Mouse (Mus musculus) lung, embryonic 16.5 days (tissue): ENCODE measurements around the gene Tmem88b. TPM values are rescaled to one million over a fixed set of nuclear protein-coding genes. Genes with fewer than 3 reads are reported as not detected.
"Not testable (repeated sequence)": the region's sequence is repeated elsewhere in the genome, so short reads cannot be mapped to it uniquely, and the experiment has no call there.

Experiments
- ATAC-seq: fragments of 200-750 bp; cut with Nextera tagmentation; 2 replicates; pipeline ENCODE4 v1.8.0; 2017; ENCODE audit warnings: low read depth, mild to moderate bottlenecking, moderate library complexity
- H3K27ac ChIP-seq: fragments of 300-500 bp; sonication (generic); 2 replicates; pipeline ENCODE4 v1.5.1; 2014; ENCODE audit warnings: mild to moderate bottlenecking, control low read depth, low read length
- H3K27me3 ChIP-seq: fragments of 300-500 bp; sonication (generic); 2 replicates; pipeline ENCODE4 v1.6.1; 2014; ENCODE audit warnings: low read depth, low read length, mixed read lengths; ENCODE audit not compliant: control insufficient read depth, insufficient read depth
- H3K36me3 ChIP-seq: fragments of 300-500 bp; sonication (generic); 2 replicates; pipeline ENCODE4 v1.6.1; 2014; ENCODE audit warnings: low read length; ENCODE audit not compliant: control insufficient read depth, insufficient read depth
- H3K4me1 ChIP-seq: fragments of 300-500 bp; sonication (generic); replicated peaks from 2 replicates; pipeline ENCODE4 v1.6.1; 2014; ENCODE audit warnings: low read length, mixed read lengths; ENCODE audit not compliant: control insufficient read depth, insufficient read depth
- H3K4me2 ChIP-seq: fragments of 300-500 bp; sonication (generic); 2 replicates; pipeline ENCODE4 v1.6.1; 2014; ENCODE audit warnings: low read depth, low read length, control low read depth
- H3K4me3 ChIP-seq: fragments of 300-500 bp; sonication (generic); 2 replicates; pipeline ENCODE4 v1.5.1; 2014; ENCODE audit warnings: mild to moderate bottlenecking, low read length, control low read depth
- H3K9ac ChIP-seq: fragments of 300-500 bp; sonication (generic); 2 replicates; pipeline ENCODE4 v1.6.1; 2014; ENCODE audit warnings: low read length, control low read depth
- H3K9me3 ChIP-seq: fragments of 300-500 bp; sonication (generic); 2 replicates; pipeline ENCODE4 v1.6.1; 2016; ENCODE audit warnings: low read length; ENCODE audit not compliant: control insufficient read depth
- WGBS: fragments of 180-500 bp; shearing (Covaris S2); extraction: QIAGEN DNeasy Blood & Tissue Kit; methylation state at CpG from one replicate; pipeline ENCODE4 v1.1.7; 2014; 5-methylcytosine and 5-hydroxymethylcytosine counted together
- polyA plus RNA-seq: library from polyadenylated mRNA; unstranded; fragments of >200 nt; fragmentation: Nextera tagmentation; extraction: Ambion mirVana; gene quantifications from 2 replicates; pipeline ENCODE4 v1.2.1, GENCODE M21; 2015

The Tmem88b gene
- polyA plus RNA-seq, 1 experiment from 2014 or later, result 0.21 TPM

DNA sequence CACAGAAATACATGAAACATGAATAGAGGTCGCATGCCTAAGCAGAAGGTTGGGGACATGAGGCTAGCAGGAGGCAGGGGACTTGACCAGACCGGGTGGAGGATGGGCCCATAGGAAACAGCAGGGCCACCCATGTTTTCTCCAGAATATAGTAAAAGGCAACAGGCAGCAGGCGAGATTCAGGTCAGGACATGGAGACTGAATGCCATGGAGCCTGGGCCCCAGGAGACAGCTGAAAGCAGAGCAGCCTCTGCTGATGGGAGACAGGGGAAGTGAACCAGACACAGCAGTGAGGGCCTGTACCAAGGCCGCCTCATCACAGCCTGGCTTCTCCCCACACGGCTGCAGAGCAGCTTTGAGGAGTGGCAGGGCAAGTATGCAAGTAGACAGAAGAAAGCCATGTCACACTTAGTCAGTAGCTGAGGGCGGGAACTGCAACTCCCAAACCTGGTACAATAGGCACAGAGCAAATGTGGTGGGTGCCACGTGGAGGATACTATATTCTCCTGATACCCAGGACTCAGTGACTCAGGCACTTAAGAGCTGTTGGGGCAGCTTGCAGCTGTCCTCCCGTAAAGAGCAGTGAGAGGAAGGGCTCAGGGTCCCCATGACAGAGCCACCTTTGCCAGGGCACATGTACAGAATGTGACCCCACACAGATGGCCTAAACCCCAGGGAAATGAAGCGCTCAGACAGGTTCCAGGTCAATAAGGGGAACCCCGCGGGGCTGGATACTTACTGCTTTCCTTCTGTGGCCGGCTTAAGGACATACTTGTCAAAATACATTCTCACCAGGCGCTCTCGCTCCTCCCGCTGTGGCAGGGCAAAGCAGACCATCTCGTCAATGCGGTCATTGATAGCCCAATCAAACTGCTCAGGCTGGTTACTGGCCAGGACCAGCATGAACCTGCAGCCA is 38.8 kb downstream of the Tmem88b start:
- no peaks in the 10 kb centered on the region for H3K27me3 ChIP-seq
- no peak overlapping the region for H3K4me2 ChIP-seq
- no peak overlapping the region for H3K27ac ChIP-seq
- no peak for ATAC-seq
- no peaks in the 10 kb centered on the region for H3K4me1 ChIP-seq
- H3K9ac ChIP-seq, result no peak overlapping the region
- H3K9me3 ChIP-seq, result no peaks in the 10 kb centered on the region
- H3K4me3 ChIP-seq, result no peak overlapping the region
- H3K36me3 ChIP-seq, result peaks cover 27% of the 10 kb centered on the region
- WGBS, result 86% methylated on average over 17 of the region's 17 CpGs

DNA sequence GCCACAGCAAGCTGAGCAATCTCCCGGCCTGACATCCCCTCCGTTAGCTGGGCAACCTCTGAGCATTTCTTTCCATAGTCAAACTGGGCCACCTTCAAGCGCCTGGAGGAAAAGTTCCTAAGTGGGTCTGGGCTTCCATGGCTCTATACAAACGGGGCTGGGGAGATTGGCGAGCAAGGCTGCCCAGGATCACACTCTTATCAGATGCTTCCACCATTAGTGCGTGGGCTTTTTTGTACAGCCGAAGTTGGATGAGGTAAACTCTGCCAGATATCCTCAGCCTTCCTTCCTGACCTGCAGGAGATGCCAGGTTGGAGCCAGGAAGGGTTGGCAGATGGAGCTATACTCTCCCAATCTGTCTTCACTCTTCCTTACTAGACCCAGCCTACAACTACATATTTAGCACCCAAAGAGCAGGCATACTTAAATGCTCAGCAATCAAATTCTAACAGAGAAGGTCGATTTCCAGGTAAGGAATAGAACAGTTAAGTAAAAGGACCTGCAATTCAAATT is 39.6 kb downstream of the Tmem88b start:
- 86% methylated on average over 8 of the region's 8 CpGs for WGBS
- no peak overlapping the region for H3K9ac ChIP-seq
- H3K4me2 ChIP-seq, result no peak overlapping the region
- no peaks in the 10 kb centered on the region for H3K4me1 ChIP-seq
- H3K36me3 ChIP-seq, result peaks cover 29% of the 10 kb centered on the region
- no peak overlapping the region for H3K27ac ChIP-seq
- H3K27me3 ChIP-seq, result no peaks in the 10 kb centered on the region
- no peak for ATAC-seq
- H3K9me3 ChIP-seq, result no peaks in the 10 kb centered on the region
- no peak overlapping the region for H3K4me3 ChIP-seq

DNA sequence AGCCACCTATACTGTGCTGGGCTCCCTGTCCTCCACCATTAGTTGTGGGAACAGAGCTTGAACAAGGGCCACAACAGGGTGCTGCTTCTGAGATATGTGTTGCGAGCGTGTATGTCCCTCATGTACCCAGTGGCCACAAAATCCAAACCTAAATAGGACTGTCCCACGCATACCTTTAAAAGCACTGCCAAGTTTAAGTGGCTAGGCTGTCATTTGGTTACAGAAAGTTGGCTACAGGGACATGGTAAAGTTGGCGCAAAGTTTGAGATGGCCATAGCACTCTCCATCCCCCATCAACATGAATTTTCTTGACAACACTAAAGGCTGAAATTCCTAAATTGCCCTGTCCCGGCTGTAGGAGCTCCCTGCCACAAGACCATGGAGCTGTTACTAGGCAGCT is 40.5 kb downstream of the Tmem88b start:
- 92% methylated on average over 5 of the region's 5 CpGs for WGBS
- no peaks in the 10 kb centered on the region for H3K27me3 ChIP-seq

DNA sequence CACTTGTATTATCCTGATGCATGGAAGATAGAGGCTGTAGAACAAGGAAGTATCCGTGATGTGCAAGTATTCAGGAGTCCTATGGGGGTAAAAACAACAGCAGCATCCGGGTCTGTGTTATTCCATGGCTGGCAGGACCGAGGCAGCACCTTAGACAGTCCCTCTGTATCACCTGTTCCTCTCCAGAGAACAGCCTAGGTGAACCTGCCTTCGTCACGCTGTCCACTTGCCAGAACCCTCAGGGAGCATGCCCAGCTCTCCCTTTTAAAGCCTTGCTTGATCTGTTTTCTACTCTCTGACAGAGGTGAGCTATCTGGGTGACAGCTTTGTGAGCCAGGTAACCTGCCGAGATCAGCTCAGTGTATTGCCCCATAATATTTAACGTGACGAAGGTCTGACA is 41.2 kb downstream of the Tmem88b start:
- H3K36me3 ChIP-seq, result peaks cover 30% of the 10 kb centered on the region
- ATAC-seq, result no peak
- H3K9me3 ChIP-seq, result no peaks in the 10 kb centered on the region
- no peaks in the 10 kb centered on the region for H3K27me3 ChIP-seq
- H3K9ac ChIP-seq, result no peak overlapping the region
- H3K4me2 ChIP-seq, result no peak overlapping the region
- H3K27ac ChIP-seq, result no peak overlapping the region
- WGBS, result 88% methylated on average over 8 of the region's 8 CpGs
- H3K4me1 ChIP-seq, result no peaks in the 10 kb centered on the region
- no peak overlapping the region for H3K4me3 ChIP-seq

More for the DNA sequence above, 40.5 kb downstream of the Tmem88b start:
- Histone ChIP-seq H3K4me1 (no peaks in the 10 kb centered on the region), H3K4me3 (no peak overlapping the region), H3K9me3 (no peaks in the 10 kb centered on the region), H3K4me2 (no peak overlapping the region), H3K9ac (no peak overlapping the region), H3K27ac (no peak overlapping the region), H3K36me3 (peaks cover 33% of the 10 kb centered on the region)
- no peak for ATAC-seq

DNA sequence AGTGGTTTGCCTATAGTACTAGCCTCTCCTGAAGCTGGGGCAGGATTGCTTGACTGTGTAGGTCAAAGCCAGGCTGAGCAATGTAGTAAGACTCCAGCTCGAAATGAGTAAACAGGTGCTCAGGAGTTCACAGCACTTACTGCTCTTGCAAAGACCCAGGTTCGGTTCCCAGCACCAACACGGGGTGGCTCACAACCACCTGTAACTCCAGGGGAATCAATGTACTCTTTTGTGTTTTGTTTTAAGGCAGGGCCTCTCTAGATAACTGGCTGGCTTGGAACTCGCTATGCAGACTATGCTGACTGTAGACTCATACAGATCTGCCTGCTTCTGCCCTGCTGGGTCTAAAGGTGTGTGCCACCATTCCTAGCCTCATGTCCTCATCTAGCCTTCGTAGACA is 43.0 kb downstream of the Tmem88b start:
- no peaks in the 10 kb centered on the region for H3K4me1 ChIP-seq
- H3K9ac ChIP-seq, result no peak overlapping the region
- no peak for ATAC-seq
- H3K36me3 ChIP-seq, result peaks cover 17% of the 10 kb centered on the region
- no peaks in the 10 kb centered on the region for H3K9me3 ChIP-seq
- 91% methylated on average over 5 of the region's 5 CpGs for WGBS
- H3K4me3 ChIP-seq, result no peak overlapping the region
- H3K4me2 ChIP-seq, result no peak overlapping the region
- H3K27ac ChIP-seq, result no peak overlapping the region
- no peaks in the 10 kb centered on the region for H3K27me3 ChIP-seq

DNA sequence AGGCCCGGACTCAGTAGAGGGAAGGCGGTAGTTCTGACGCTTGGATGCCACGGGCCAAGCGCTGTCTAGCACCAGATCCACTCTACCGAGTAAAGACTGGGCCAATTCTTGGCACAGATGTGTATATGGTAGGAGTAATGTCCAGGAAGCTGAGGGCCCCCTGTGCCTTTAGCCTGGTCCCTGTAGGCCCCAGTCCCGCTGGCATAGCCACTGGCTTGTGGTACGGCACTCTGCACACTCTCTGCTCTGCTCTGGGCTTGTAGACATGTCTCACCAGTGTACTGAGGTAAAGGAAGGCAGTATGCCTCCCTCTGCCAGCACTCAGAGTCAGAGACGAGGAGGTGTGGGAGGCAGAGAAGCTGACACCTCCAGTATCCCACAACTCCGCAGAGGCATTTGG is 45.0 kb downstream of the Tmem88b start:
- H3K36me3 ChIP-seq, result peaks cover 12% of the 10 kb centered on the region; the same call in 1 of the 2 replicates
- H3K9ac ChIP-seq, H3K4me1 ChIP-seq, H3K27me3 ChIP-seq, ATAC-seq, H3K9me3 ChIP-seq, H3K4me3 ChIP-seq, H3K4me2 ChIP-seq, H3K27ac ChIP-seq: not testable (repeated sequence)
- 79% methylated on average over 10 of the region's 10 CpGs for WGBS

DNA sequence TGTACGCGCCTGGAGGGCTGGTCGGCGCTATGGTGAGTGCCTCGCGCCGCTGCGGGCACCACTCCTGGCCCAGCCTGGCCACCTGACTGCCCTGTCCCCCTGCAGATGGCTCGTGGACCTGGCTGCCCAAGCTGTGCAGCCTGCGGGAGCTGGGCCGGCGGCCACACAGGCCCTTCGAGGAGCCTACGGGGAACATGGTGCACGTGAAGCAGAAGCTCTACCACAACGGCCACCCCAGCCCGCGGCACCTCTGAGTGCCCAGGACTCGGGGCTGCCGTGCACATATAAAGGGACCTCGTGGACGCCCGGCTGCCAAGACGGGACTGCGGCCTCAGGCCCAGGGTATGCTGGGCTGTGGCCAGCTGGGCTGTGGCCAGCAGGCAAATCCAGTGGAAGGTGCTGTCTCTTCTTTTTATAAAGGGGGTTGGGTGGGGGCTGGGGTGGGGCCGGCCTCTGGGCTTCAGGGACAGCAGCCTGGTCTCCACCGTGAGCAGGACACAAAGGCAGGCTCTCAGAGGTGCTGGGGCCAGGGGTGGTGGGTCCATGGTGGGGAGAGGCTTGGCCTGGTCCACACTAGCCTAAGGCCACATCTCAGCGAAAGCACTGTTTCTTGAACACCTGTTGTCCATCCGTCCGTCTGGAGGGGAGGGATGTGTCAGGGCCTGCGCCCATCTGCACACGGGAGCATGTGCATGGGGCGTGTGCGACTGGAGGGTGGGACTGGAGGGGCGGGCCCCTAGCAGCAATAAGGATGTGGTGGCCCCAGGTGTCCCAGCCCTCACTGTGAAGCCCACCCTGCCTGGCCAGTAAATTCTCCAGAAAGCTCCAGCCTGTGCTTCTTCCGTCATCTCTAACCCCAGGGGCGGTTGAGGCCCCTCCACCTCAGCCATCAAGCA is 45.7 kb downstream of the Tmem88b start:
- H3K9me3 ChIP-seq, result no peaks in the 10 kb centered on the region
- peaks cover 8% of the 10 kb centered on the region for H3K4me1 ChIP-seq
- H3K4me3 ChIP-seq, result no peak overlapping the region
- no peak overlapping the region for H3K27ac ChIP-seq
- 73% methylated on average over 36 of the region's 37 CpGs for WGBS
- H3K36me3 ChIP-seq, result peaks cover 12% of the 10 kb centered on the region; the same call in 1 of the 2 replicates
- H3K9ac ChIP-seq, result no peak overlapping the region
- ATAC-seq, result no peak
- no peak overlapping the region for H3K4me2 ChIP-seq
- no peaks in the 10 kb centered on the region for H3K27me3 ChIP-seq

DNA sequence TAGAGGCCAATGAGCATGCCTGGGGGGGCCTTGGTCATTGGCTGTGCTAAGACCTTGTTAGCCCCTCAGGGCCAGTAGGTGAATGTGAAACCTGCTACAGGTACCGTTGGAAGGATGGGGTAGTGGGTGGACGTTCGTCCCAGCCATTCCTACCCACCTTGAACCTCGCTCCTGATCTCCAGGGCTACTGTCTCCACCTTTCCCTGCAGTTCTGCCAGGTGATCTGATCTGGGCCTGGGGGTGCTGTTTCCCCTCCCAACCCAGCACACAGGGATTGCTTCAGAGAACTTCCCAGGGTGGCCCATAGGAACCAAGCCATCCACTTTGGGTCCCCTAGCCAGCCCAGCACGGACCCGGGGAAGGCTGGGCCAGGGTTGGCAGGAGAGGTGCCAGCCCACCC is 46.5 kb downstream of the Tmem88b start:
- Histone ChIP-seq H3K27ac (no peak overlapping the region), H3K4me1 (peaks cover 8% of the 10 kb centered on the region), H3K9ac (no peak overlapping the region), H3K9me3 (no peaks in the 10 kb centered on the region), H3K36me3 (peaks cover 12% of the 10 kb centered on the region; the same call in 1 of the 2 replicates), H3K27me3 (no peaks in the 10 kb centered on the region), H3K4me2 (no peak overlapping the region), H3K4me3 (no peak overlapping the region)
- WGBS, result 83% methylated on average over 6 of the region's 6 CpGs
- no peak for ATAC-seq

DNA sequence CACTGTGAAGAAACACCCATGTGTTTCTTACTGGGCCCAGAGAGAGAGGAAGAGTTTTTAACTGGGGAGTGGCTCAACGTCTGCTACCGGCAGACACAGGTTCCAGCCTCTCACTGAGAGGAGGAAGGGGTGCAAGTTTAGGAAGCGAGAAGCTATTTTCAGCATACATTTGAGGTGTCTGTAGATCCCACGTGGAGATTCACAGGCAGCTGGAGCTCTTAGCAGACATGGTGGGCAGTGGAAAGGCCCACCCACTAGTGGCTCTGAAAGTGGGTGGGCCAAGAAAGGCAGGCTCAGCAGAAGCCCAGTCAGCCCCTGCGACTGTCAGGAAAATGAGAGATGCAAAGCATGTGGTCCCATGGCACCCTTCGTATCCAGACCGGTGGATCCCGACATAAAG is 47.4 kb downstream of the Tmem88b start:
- Histone ChIP-seq H3K27ac (no peak overlapping the region), H3K4me3 (no peak overlapping the region), H3K9ac (no peak overlapping the region), H3K27me3 (no peaks in the 10 kb centered on the region), H3K36me3 (peaks cover 12% of the 10 kb centered on the region; the same call in 1 of the 2 replicates), H3K4me2 (no peak overlapping the region), H3K9me3 (no peaks in the 10 kb centered on the region), H3K4me1 (peaks cover 11% of the 10 kb centered on the region)
- WGBS, result 49% methylated on average over 8 of the region's 8 CpGs
- ATAC-seq, result no peak
